Mouse (Mus musculus): ENCODE data around the gene Pou2f3.

Pou2f3 gene

GRCm38 (mm10) chr9:43108721-43109120 lies 101.4 kb downstream of the Pou2f3 start:
- DNase-seq (ENCODE audit: low spot score): no peak

- DNase-seq (ENCODE audit: low spot score): no peak
Measured at GRCm38 (mm10) chr9:43108081-43108480, 102.1 kb downstream of the Pou2f3 start.

GRCm38 (mm10) chr9:43107555-43107954 lies 102.6 kb downstream of the Pou2f3 start:
- DNase-seq (ENCODE audit: low spot score): no peak

GRCm38 (mm10) chr9:43107187-43107517 lies 103.0 kb downstream of the Pou2f3 start, which contains the start of gene Arhgef12:
Gene Arhgef12, minus strand, starts transcription at chr9:43107239.
- peak; percentile 42 for DNase-seq (ENCODE audit: low spot score)

GRCm38 (mm10) chr9:43106426-43107186 lies 103.6 kb downstream of the Pou2f3 start:
- no peak for DNase-seq (ENCODE audit: low spot score)

- DNase-seq (ENCODE audit: low spot score): peak; percentile 91
Measured at GRCm38 (mm10) chr9:43105664-43106361, 104.4 kb downstream of the Pou2f3 start.

- DNase-seq (ENCODE audit: low spot score): peak; percentile 26
Measured at GRCm38 (mm10) chr9:43104873-43105663, 105.1 kb downstream of the Pou2f3 start.

- DNase-seq (ENCODE audit: low spot score): no peak
Measured at GRCm38 (mm10) chr9:43104526-43104872, 105.7 kb downstream of the Pou2f3 start.

- DNase-seq (ENCODE audit: low spot score): no peak
Measured at GRCm38 (mm10) chr9:43103675-43104299, 106.4 kb downstream of the Pou2f3 start.

- DNase-seq (ENCODE audit: low spot score): no peak
Measured at GRCm38 (mm10) chr9:43102931-43103330, 107.2 kb downstream of the Pou2f3 start.

GRCm38 (mm10) chr9:43101936-43102595 lies 108.1 kb downstream of the Pou2f3 start:
- DNase-seq (ENCODE audit: low spot score): no peak

- no peak for DNase-seq (ENCODE audit: low spot score)
Measured at GRCm38 (mm10) chr9:43098922-43099321, 111.2 kb downstream of the Pou2f3 start.

GRCm38 (mm10) chr9:43097801-43098557 lies 112.2 kb downstream of the Pou2f3 start:
- no peak for DNase-seq (ENCODE audit: low spot score)

- no peak for DNase-seq (ENCODE audit: low spot score)
Measured at GRCm38 (mm10) chr9:43096337-43096736, 113.8 kb downstream of the Pou2f3 start.

GRCm38 (mm10) chr9:43094828-43095227 lies 115.3 kb downstream of the Pou2f3 start:
- no peak for DNase-seq (ENCODE audit: low spot score)

- DNase-seq (ENCODE audit: low spot score): no peak
Measured at GRCm38 (mm10) chr9:43093803-43094202, 116.4 kb downstream of the Pou2f3 start.

- DNase-seq (ENCODE audit: low spot score): no peak
Measured at GRCm38 (mm10) chr9:43085686-43086285, 124.4 kb downstream of the Pou2f3 start.

- DNase-seq (ENCODE audit: low spot score): no peak
Measured at GRCm38 (mm10) chr9:43084496-43085362, 125.4 kb downstream of the Pou2f3 start.

- no peak for DNase-seq (ENCODE audit: low spot score)
Measured at GRCm38 (mm10) chr9:43083441-43084055, 126.6 kb downstream of the Pou2f3 start.

All from ovary, adult 18-20 months (tissue).